Mouse (Mus musculus) frontal cortex, adult 2 months (tissue): ENCODE measurements around the gene Tas1r1. TPM values are rescaled to one million over a fixed set of nuclear protein-coding genes. Genes with fewer than 3 reads are reported as not detected.
A peak's percentile ranks its signal among the peaks of the same experiment; 100 is the strongest.

ENCODE experiments used
- DNase-seq, 2 experiments: peaks; one replicate each; pipeline ENCODE4 v3.0.0; 2022; ENCODE audit warnings: low spot score in 1 of 2; ENCODE audit errors: extremely low spot score in 1 of 2
- polyA plus RNA-seq: library from polyadenylated mRNA; depleted of rRNA; stranded (reverse); fragments of >200 nt; gene quantifications from 2 replicates; pipeline ENCODE4 v1.2.3, GENCODE M21; 2012; rRNA removed

Gene Tas1r1
- polyA plus RNA-seq, 1 experiment = 0.20 TPM

GRCm38 (mm10) chr4:151994228-151995171 is 43.9 kb downstream of the Tas1r1 start:
- no peak for DNase-seq

GRCm38 (mm10) chr4:151993035-151993434 is 45.3 kb downstream of the Tas1r1 start:
- no peak for DNase-seq

- DNase-seq = no peak
Measured at GRCm38 (mm10) chr4:151992091-151992490, 46.3 kb downstream of the Tas1r1 start.

GRCm38 (mm10) chr4:151989110-151989488 is 49.3 kb downstream of the Tas1r1 start:
- DNase-seq = no peak

GRCm38 (mm10) chr4:151988342-151989109 is 49.8 kb downstream of the Tas1r1 start, which contains the start of gene Thap3:
TSS of gene Thap3 (minus strand) at chr4:151988997.
- DNase-seq = peak in 1 of 2 experiments; percentile 85

GRCm38 (mm10) chr4:151988014-151988341 is 50.4 kb downstream of the Tas1r1 start:
- DNase-seq = no peak

GRCm38 (mm10) chr4:151986650-151987049 is 51.7 kb downstream of the Tas1r1 start:
- no peak for DNase-seq

GRCm38 (mm10) chr4:151985886-151986285 is 52.5 kb downstream of the Tas1r1 start:
- no peak for DNase-seq

GRCm38 (mm10) chr4:151983560-151983959 is 54.8 kb downstream of the Tas1r1 start:
- DNase-seq = no peak

- no peak for DNase-seq
Measured at GRCm38 (mm10) chr4:151983043-151983442, 55.3 kb downstream of the Tas1r1 start.

GRCm38 (mm10) chr4:151981363-151981762 is 57.0 kb downstream of the Tas1r1 start:
- peak; percentile 60 to 93 for DNase-seq

- peak in 1 of 2 experiments; percentile 50 for DNase-seq
Measured at GRCm38 (mm10) chr4:151980699-151981098, 57.7 kb downstream of the Tas1r1 start.

Other genes starting within 250 kb of the Tas1r1 start
- gene Camta1, start 176.7 kb downstream of the Tas1r1 start, polyA plus RNA-seq = 124 and 125 TPM in 2 replicates
- gene Dnajc11, start 104.9 kb downstream of the Tas1r1 start, polyA plus RNA-seq = 62.5 and 64.2 TPM in 2 replicates
- gene Thap3, start 49.6 kb downstream of the Tas1r1 start, polyA plus RNA-seq = 29.8 and 39.4 TPM in 2 replicates
- gene Phf13, start 42.3 kb downstream of the Tas1r1 start, polyA plus RNA-seq = 9.1 and 9.3 TPM in 2 replicates
- 11.2 and 12.1 TPM in 2 replicates for gene Klhl21, start 29.8 kb downstream of the Tas1r1 start, polyA plus RNA-seq
- gene Zbtb48, start 10.9 kb downstream of the Tas1r1 start, polyA plus RNA-seq = 17.6 and 19.1 TPM in 2 replicates
- 15.9 and 18.4 TPM in 2 replicates for gene Nol9, start 753 bp upstream of the Tas1r1 start, polyA plus RNA-seq
- 41.1 and 49.7 TPM in 2 replicates for gene Plekhg5, start 33.9 kb upstream of the Tas1r1 start, polyA plus RNA-seq
- gene Tnfrsf25, start 77.4 kb upstream of the Tas1r1 start, polyA plus RNA-seq = 7.0 and 10.6 TPM in 2 replicates
- gene Espn, start 113.8 kb upstream of the Tas1r1 start, polyA plus RNA-seq = 1.1 and 1.3 TPM in 2 replicates
- gene Hes2, start 120.3 kb upstream of the Tas1r1 start, polyA plus RNA-seq = not detected in 2 replicates
- 304 and 344 TPM in 2 replicates for gene Acot7, start 139.6 kb upstream of the Tas1r1 start, polyA plus RNA-seq
- 35.4 and 43.3 TPM in 2 replicates for gene Gpr153, start 235.7 kb upstream of the Tas1r1 start, polyA plus RNA-seq